In the genomic region with DNA sequence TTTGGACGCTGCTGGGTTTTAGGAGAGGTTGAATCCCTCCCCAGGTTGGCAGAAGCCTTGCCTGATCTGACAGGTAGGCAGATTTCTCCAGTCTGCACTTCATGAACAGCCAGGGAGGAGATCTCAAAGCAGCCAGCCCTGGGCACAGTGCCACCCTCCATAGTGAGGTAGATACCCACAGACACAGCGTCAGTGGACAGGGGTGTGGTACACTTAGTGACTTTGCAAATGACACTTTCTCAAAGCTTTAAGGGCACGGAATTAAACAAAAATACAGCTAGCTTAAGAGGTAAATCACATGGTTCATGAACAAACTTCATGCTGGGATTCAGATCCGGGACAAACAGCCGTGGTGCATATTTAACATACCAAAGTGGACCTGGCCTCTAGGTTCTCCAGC, we compare ENCODE assay signal across 16 mouse cellular contexts. TPM values are rescaled to one million over a fixed set of nuclear protein-coding genes. Genes with fewer than 3 reads are reported as not detected.
DNase-seq lines count a peak whose midpoint lies in the region; ATAC-seq and TF ChIP-seq lines count a peak whose summit lies in the region.
"Had no signal": no experiment of that assay in that cellular context is flagged by ENCODE, and none has a peak within 500 bp of the region (broad histone marks: within the 10 kb centered on the region; RNA-seq: fewer than 3 reads in every experiment).

No protein-coding gene starts in this region.

- no peak for TF ChIP-seq CTCF in small intestine, adult 2 months (IDR thresholded peaks at IDR 0.05; ENCODE audit: extremely low read depth, insufficient read length, insufficient replicate concordance, low read depth, low read length)

- TF ChIP-seq POLR2A in small intestine, adult 2 months (IDR thresholded peaks at IDR 0.05; ENCODE audit: low read depth, low read length): no peak

- no peak for ATAC-seq in kidney, embryonic 16.5 days (ENCODE audit: low FRiP score, low TSS enrichment)
- no peak for ATAC-seq in megakaryocyte, adult 5-6 weeks (ENCODE audit: poor library complexity, severe bottlenecking)
- no peak for ATAC-seq in frontal cortex, adult (ENCODE audit: low TSS enrichment)
- ATAC-seq: forebrain, postnatal 0 days had no signal

- H3K4me3 ChIP-seq in kidney, embryonic 16.5 days (ENCODE audit: low read length): no peak overlapping the region
- H3K4me3 ChIP-seq in megakaryocyte, embryonic 14.5 days (replicated peaks): peak overlapping the region; percentile 38
- H3K4me3 ChIP-seq in small intestine, adult 2 months (ENCODE audit: low read depth, low read length): no peak overlapping the region
- H3K4me3 ChIP-seq: embryonic facial prominence, embryonic 15.5 days; midbrain, embryonic 12.5 days had no signal

- DNase-seq in cerebellum, postnatal 14 days: peak; percentile 20 to 33
- DNase-seq in cerebellum, adult 8-10 months: no peak
- peak; percentile 55 for DNase-seq in kidney, postnatal 10 days
- DNase-seq: cerebellum, adult 11 months; forebrain, postnatal 0 days; gastrocnemius, postnatal 14 days; heart, postnatal 14 days; right cerebral cortex, postnatal 14 days; thymus, postnatal 14 days had no signal

- peaks cover 40% of the 10 kb centered on the region for H3K4me1 ChIP-seq in kidney, embryonic 16.5 days (ENCODE audit: insufficient read depth, low read length)
- peaks cover 91% of the 10 kb centered on the region for H3K4me1 ChIP-seq in megakaryocyte, embryonic 14.5 days
- peaks cover 62% of the 10 kb centered on the region for H3K4me1 ChIP-seq in small intestine, adult 2 months (ENCODE audit: control insufficient read depth, insufficient read depth, insufficient read length, low read length)

- H3K9ac ChIP-seq in kidney, embryonic 16.5 days (replicated peaks; ENCODE audit: low read length): no peak overlapping the region
- H3K9ac ChIP-seq: embryonic facial prominence, embryonic 15.5 days; forebrain, postnatal 0 days; midbrain, embryonic 12.5 days had no signal

- no peaks in the 10 kb centered on the region for H3K9me3 ChIP-seq in kidney, embryonic 16.5 days (ENCODE audit: low read length)
- H3K9me3 ChIP-seq in megakaryocyte, embryonic 14.5 days: no peaks in the 10 kb centered on the region
- H3K9me3 ChIP-seq: embryonic facial prominence, embryonic 15.5 days; midbrain, embryonic 12.5 days had no signal

- no peaks in the 10 kb centered on the region for H3K27me3 ChIP-seq in kidney, embryonic 16.5 days (ENCODE audit: insufficient read depth, low read length)
- H3K27me3 ChIP-seq in megakaryocyte, embryonic 14.5 days (replicated peaks): no peaks in the 10 kb centered on the region
- no peaks in the 10 kb centered on the region for H3K27me3 ChIP-seq in small intestine, adult 2 months (ENCODE audit: control insufficient read depth, insufficient read depth, low read length)
- H3K27me3 ChIP-seq: embryonic facial prominence, embryonic 15.5 days; midbrain, embryonic 12.5 days had no signal

- H3K36me3 ChIP-seq in kidney, embryonic 16.5 days (ENCODE audit: insufficient read depth, low read length): no peaks in the 10 kb centered on the region
- H3K36me3 ChIP-seq in megakaryocyte, embryonic 14.5 days (replicated peaks; ENCODE audit: low read length): peaks cover 35% of the 10 kb centered on the region
- no peaks in the 10 kb centered on the region for H3K36me3 ChIP-seq in small intestine, adult 2 months (ENCODE audit: control insufficient read depth, insufficient read depth, low read length)
- H3K36me3 ChIP-seq: embryonic facial prominence, embryonic 15.5 days; midbrain, embryonic 12.5 days had no signal

- WGBS in kidney, embryonic 16.5 days: 71% methylated on average over 5 of the region's 5 CpGs
- WGBS in small intestine, adult 2 months: 37% methylated on average over 5 of the region's 5 CpGs

- H3K27ac ChIP-seq in kidney, embryonic 16.5 days (ENCODE audit: low read length): no peak overlapping the region
- H3K27ac ChIP-seq in small intestine, adult 2 months (ENCODE audit: insufficient read depth, low read depth, low read length): peak overlapping the region; percentile 72
- H3K27ac ChIP-seq: midbrain, embryonic 12.5 days had no signal

- no peak overlapping the region for H3K4me2 ChIP-seq in kidney, embryonic 16.5 days (replicated peaks; ENCODE audit: low read depth, low read length)
- H3K4me2 ChIP-seq: embryonic facial prominence, embryonic 15.5 days; midbrain, embryonic 12.5 days had no signal

RNA-seq across cellular contexts. Expression of a gene that starts 15.8 kb away (rescaled TPM):
- 85.4 and 92.0 TPM in 2 replicates for polyA plus RNA-seq in kidney, embryonic 16.5 days (2015; fragmentation: Nextera tagmentation; extraction: Ambion mirVana)
- polyA plus RNA-seq in megakaryocyte, embryonic 14.5 days (2012; ENCODE audit: insufficient read depth, low replicate concordance): 39.9 and 82.1 TPM in 2 replicates
- 71.9 and 75.0 TPM in 2 replicates for total RNA-seq in megakaryocyte, adult 5-6 weeks (2015)
- 112 and 115 TPM in 2 replicates for total RNA-seq in megakaryocyte, adult 5-6 weeks (2017)
- polyA plus RNA-seq in small intestine, adult 2 months (2012; rRNA removed): 32.5 and 73.5 TPM in 2 replicates
